Mouse (Mus musculus): Measurements from ENCODE around the gene Psd4. TPM values are rescaled to one million over a fixed set of nuclear protein-coding genes. Genes with fewer than 3 reads are reported as not detected.

Gene Psd4
- 0.20 and 0.52 TPM in 2 replicates for polyA plus RNA-seq (2015; fragmentation: Nextera tagmentation; extraction: Ambion mirVana)

DNA sequence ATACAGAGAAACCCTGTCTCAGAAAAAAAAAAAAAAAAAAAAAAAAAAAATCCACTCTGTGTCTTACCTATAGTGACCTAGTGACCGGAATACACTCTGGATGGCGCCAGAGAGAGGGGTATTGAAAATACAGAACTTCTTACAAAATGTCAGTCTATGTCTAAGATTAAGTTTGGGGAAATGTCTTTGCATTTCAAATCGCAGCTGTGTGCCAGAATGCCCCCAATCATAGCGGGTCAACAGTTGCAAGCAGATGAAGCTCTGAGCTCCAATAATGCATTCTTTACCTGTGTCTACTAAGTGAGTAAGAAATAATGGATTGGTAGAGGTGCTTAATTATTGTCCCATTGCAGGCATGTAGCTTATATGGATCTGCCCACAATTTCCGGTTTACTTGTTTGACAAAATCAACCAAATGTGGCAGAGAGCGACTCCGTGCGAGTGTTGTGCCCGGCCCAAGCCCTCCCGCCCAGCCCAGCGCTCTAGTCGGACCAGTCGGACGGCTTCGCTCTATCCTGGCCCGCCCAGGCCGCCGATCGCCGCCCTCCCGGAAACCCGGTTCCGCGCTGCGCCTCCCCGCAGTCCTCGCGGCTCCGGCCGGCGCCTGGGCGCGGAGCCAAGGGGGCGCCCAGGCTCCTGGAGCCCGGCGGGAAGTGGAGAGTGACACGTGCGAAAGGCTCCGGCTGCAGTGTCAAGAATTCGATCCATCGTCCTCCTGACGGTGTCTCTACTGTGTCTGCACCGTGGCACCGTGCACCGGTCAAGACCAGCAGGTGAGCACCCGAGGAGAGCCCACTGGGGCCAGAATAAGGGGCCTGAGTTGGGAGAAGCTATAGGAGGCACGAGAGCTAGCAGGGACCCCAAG, at the start of gene Psd4:
TSS of gene Psd4 (plus strand) at position 551 of the 865 bp plus-strand sequence.
- Histone ChIP-seq H3K4me3 (replicated peaks; ENCODE audit: low read length) (peak within 1 kb of the TSS; percentile 48), H3K4me2 (ENCODE audit: low read length) (peak within 1 kb of the TSS; percentile 73), H3K36me3 (ENCODE audit: control insufficient read depth, insufficient read depth) (no peaks in the 10 kb centered on the region), H3K9ac (replicated peaks; ENCODE audit: low read depth, low read length) (peak within 1 kb of the TSS; percentile 59), H3K27me3 (replicated peaks; ENCODE audit: control insufficient read depth, insufficient read depth, low read length) (no peaks in the 10 kb centered on the region), H3K9me3 (ENCODE audit: control insufficient read depth, low read length) (no peaks in the 10 kb centered on the region), H3K27ac (ENCODE audit: low read length) (no peak within 1 kb of the TSS), H3K4me1 (replicated peaks; ENCODE audit: control insufficient read depth, insufficient read depth, low read length) (peaks cover 4% of the 10 kb centered on the region)
- peak; percentile 75 for ATAC-seq
- 3% methylated on average over 47 of the region's 47 CpGs for WGBS

- WGBS = 86% methylated on average over 4 of the region's 4 CpGs
- Histone ChIP-seq H3K27me3 (replicated peaks; ENCODE audit: control insufficient read depth, insufficient read depth, low read length) (no peaks in the 10 kb centered on the region), H3K4me3 (replicated peaks; ENCODE audit: low read length) (no peak overlapping the region), H3K4me1 (replicated peaks; ENCODE audit: control insufficient read depth, insufficient read depth, low read length) (no peaks in the 10 kb centered on the region), H3K9ac (replicated peaks; ENCODE audit: low read depth, low read length) (no peak overlapping the region), H3K4me2 (ENCODE audit: low read length) (no peak overlapping the region), H3K9me3 (ENCODE audit: control insufficient read depth, low read length) (no peaks in the 10 kb centered on the region), H3K27ac (ENCODE audit: low read length) (no peak overlapping the region), H3K36me3 (ENCODE audit: control insufficient read depth, insufficient read depth) (no peaks in the 10 kb centered on the region)
- ATAC-seq = no peak
These were observed 49.3 kb upstream of the Psd4 start for GRCm38 (mm10) chr2:24317919-24318598.

- H3K27me3 ChIP-seq (replicated peaks; ENCODE audit: control insufficient read depth, insufficient read depth, low read length) = no peaks in the 10 kb centered on the region
- no peak overlapping the region for H3K27ac ChIP-seq (ENCODE audit: low read length)
- H3K36me3 ChIP-seq (ENCODE audit: control insufficient read depth, insufficient read depth) = no peaks in the 10 kb centered on the region
- WGBS = 77% methylated on average over 3 of the region's 3 CpGs
- no peak overlapping the region for H3K4me3 ChIP-seq (replicated peaks; ENCODE audit: low read length)
- ATAC-seq = no peak
- no peak overlapping the region for H3K4me2 ChIP-seq (ENCODE audit: low read length)
- H3K9ac ChIP-seq (replicated peaks; ENCODE audit: low read depth, low read length) = no peak overlapping the region
- no peaks in the 10 kb centered on the region for H3K4me1 ChIP-seq (replicated peaks; ENCODE audit: control insufficient read depth, insufficient read depth, low read length)
- no peaks in the 10 kb centered on the region for H3K9me3 ChIP-seq (ENCODE audit: control insufficient read depth, low read length)
These were observed 32.0 kb upstream of the Psd4 start for GRCm38 (mm10) chr2:24335333-24335732.

DNA sequence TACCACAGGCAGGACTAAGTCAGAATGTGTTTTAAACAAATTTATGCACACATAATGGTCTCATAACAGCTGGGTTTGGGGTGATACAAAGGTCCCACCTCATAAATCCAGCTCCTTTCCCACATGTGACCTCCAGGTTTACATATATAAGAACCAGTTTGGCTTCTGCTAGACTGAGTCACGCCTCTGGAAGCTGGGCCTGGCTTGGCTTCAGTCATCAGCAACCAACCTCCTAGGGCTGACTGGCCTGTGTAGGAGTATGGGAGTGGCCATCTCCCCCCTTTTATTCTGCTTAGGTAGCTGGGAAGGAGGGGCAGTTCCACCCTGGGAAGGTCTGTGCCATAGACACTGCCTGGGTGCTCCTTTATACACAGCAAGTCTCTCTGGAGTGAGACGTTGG, 30.8 kb upstream of the Psd4 start, which contains the start of gene Il1rn:
TSS of gene Il1rn (plus strand) at position 309 of the 400 bp plus-strand sequence.
- no peak for ATAC-seq
- no peak within 1 kb of the TSS for H3K9ac ChIP-seq (replicated peaks; ENCODE audit: low read depth, low read length)
- no peaks in the 10 kb centered on the region for H3K4me1 ChIP-seq (replicated peaks; ENCODE audit: control insufficient read depth, insufficient read depth, low read length)
- H3K27ac ChIP-seq (ENCODE audit: low read length) = no peak within 1 kb of the TSS
- no peak within 1 kb of the TSS for H3K4me3 ChIP-seq (replicated peaks; ENCODE audit: low read length)
- H3K27me3 ChIP-seq (replicated peaks; ENCODE audit: control insufficient read depth, insufficient read depth, low read length) = no peaks in the 10 kb centered on the region
- H3K4me2 ChIP-seq (ENCODE audit: low read length) = no peak within 1 kb of the TSS
- no peaks in the 10 kb centered on the region for H3K9me3 ChIP-seq (ENCODE audit: control insufficient read depth, low read length)
- 76% methylated on average over 2 of the region's 2 CpGs for WGBS
- H3K36me3 ChIP-seq (ENCODE audit: control insufficient read depth, insufficient read depth) = no peaks in the 10 kb centered on the region

DNA sequence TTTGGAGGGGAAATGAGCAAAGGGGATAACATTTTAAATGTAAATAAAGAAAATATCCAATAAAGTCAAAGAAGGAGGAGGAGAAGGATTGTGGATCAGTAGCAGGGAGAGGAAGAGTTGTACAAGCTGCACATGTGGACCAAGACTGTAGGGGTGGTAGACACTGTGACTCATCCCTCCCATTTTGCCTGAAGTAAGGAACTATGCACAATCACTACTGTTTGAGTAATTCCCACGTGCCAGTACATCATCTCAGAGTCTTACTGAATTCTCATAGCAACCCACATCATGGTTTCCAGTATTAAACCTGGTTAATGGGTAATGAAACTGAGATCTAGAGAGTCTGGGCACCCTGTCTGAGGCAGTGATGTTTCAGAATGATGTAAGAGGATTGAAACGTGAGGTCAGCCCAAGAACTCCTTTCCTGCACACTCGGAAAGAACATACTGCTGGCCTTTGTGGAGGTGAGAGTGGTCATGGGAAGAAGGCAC, 25.9 kb upstream of the Psd4 start:
- H3K36me3 ChIP-seq (ENCODE audit: control insufficient read depth, insufficient read depth) = no peaks in the 10 kb centered on the region
- no peak overlapping the region for H3K27ac ChIP-seq (ENCODE audit: low read length)
- H3K27me3 ChIP-seq (replicated peaks; ENCODE audit: control insufficient read depth, insufficient read depth, low read length) = no peaks in the 10 kb centered on the region
- no peak for ATAC-seq
- H3K4me2 ChIP-seq (ENCODE audit: low read length) = no peak overlapping the region
- no peak overlapping the region for H3K9ac ChIP-seq (replicated peaks; ENCODE audit: low read depth, low read length)
- H3K4me3 ChIP-seq (replicated peaks; ENCODE audit: low read length) = no peak overlapping the region
- H3K9me3 ChIP-seq (ENCODE audit: control insufficient read depth, low read length) = no peaks in the 10 kb centered on the region
- H3K4me1 ChIP-seq (replicated peaks; ENCODE audit: control insufficient read depth, insufficient read depth, low read length) = no peaks in the 10 kb centered on the region
- WGBS = 75% methylated on average over 3 of the region's 3 CpGs

DNA sequence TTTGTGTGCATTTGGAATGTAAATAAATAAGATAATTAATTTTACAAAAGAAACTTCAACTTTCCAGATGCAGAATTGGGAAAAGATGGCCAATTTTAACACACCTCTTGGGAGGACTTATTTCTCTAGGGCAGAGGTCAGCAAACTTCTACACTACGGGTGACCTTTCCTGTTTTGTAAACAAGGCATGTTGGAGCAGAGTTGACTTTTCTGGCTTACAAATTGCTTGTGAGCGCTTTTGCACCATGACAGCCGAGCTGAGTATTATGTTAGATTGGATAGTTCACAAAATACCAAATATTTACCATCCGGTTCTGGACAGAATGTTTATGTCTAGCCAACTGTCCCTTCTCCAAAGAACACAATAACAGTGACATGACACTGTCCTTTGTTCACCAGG, 22.8 kb upstream of the Psd4 start:
- no peaks in the 10 kb centered on the region for H3K4me1 ChIP-seq (replicated peaks; ENCODE audit: control insufficient read depth, insufficient read depth, low read length)
- WGBS = 75% methylated on average over 4 of the region's 4 CpGs
- no peak overlapping the region for H3K27ac ChIP-seq (ENCODE audit: low read length)
- H3K36me3 ChIP-seq (ENCODE audit: control insufficient read depth, insufficient read depth) = no peaks in the 10 kb centered on the region
- no peak overlapping the region for H3K4me3 ChIP-seq (replicated peaks; ENCODE audit: low read length)
- no peaks in the 10 kb centered on the region for H3K27me3 ChIP-seq (replicated peaks; ENCODE audit: control insufficient read depth, insufficient read depth, low read length)
- no peaks in the 10 kb centered on the region for H3K9me3 ChIP-seq (ENCODE audit: control insufficient read depth, low read length)
- H3K9ac ChIP-seq (replicated peaks; ENCODE audit: low read depth, low read length) = no peak overlapping the region
- ATAC-seq = no peak
- no peak overlapping the region for H3K4me2 ChIP-seq (ENCODE audit: low read length)

DNA sequence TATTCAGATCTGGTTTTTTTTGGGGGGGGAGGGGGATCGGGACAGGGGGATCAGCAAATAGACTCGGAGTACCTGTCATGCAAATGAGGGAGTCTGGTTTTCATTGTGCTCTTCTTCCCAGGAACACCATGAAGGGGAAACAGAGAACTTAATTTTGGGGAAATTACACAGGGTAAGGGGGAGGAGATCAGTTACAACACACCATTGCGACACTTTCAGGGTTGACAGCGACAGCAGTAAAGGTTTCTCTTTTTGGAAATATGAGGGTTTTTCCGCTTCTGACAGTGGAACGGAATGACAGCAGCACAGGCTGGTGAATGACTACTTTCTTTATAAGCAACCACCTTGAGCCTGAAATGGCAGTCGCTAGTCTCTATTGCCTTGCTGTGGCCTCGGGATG, 22.3 kb upstream of the Psd4 start:
- H3K27ac ChIP-seq (ENCODE audit: low read length) = no peak overlapping the region
- H3K4me2 ChIP-seq (ENCODE audit: low read length) = no peak overlapping the region
- H3K9ac ChIP-seq (replicated peaks; ENCODE audit: low read depth, low read length) = no peak overlapping the region
- no peaks in the 10 kb centered on the region for H3K4me1 ChIP-seq (replicated peaks; ENCODE audit: control insufficient read depth, insufficient read depth, low read length)
- H3K36me3 ChIP-seq (ENCODE audit: control insufficient read depth, insufficient read depth) = no peaks in the 10 kb centered on the region
- 78% methylated on average over 8 of the region's 8 CpGs for WGBS
- H3K27me3 ChIP-seq (replicated peaks; ENCODE audit: control insufficient read depth, insufficient read depth, low read length) = no peaks in the 10 kb centered on the region
- ATAC-seq = no peak
- no peaks in the 10 kb centered on the region for H3K9me3 ChIP-seq (ENCODE audit: control insufficient read depth, low read length)
- H3K4me3 ChIP-seq (replicated peaks; ENCODE audit: low read length) = no peak overlapping the region

DNA sequence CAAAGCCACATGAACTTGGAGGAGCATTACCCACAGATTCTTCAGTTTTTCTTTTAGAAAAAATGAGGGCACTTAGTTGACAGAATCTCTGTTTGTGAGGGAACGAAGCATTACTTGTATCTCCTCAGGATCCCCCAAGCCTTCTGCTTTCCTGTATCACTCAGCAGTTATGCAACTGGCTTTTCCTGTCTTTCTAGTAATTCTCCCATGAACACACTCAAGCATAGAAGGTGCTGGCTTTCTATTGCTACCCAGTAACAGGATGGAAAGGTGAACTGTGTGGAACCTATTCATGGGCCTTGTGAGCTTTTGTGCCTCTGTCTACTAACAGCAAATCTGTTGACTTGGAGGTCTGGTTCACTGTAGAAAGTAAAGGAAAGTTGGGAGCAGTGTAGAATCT, 19.5 kb upstream of the Psd4 start:
- no peak overlapping the region for H3K4me2 ChIP-seq (ENCODE audit: low read length)
- H3K4me1 ChIP-seq (replicated peaks; ENCODE audit: control insufficient read depth, insufficient read depth, low read length) = no peaks in the 10 kb centered on the region
- no peak for ATAC-seq
- H3K4me3 ChIP-seq (replicated peaks; ENCODE audit: low read length) = no peak overlapping the region
- H3K27ac ChIP-seq (ENCODE audit: low read length) = no peak overlapping the region
- WGBS = 75% methylated on average over 1 of the region's 1 CpGs
- H3K27me3 ChIP-seq (replicated peaks; ENCODE audit: control insufficient read depth, insufficient read depth, low read length) = no peaks in the 10 kb centered on the region
- no peaks in the 10 kb centered on the region for H3K36me3 ChIP-seq (ENCODE audit: control insufficient read depth, insufficient read depth)
- H3K9me3 ChIP-seq (ENCODE audit: control insufficient read depth, low read length) = no peaks in the 10 kb centered on the region
- no peak overlapping the region for H3K9ac ChIP-seq (replicated peaks; ENCODE audit: low read depth, low read length)

DNA sequence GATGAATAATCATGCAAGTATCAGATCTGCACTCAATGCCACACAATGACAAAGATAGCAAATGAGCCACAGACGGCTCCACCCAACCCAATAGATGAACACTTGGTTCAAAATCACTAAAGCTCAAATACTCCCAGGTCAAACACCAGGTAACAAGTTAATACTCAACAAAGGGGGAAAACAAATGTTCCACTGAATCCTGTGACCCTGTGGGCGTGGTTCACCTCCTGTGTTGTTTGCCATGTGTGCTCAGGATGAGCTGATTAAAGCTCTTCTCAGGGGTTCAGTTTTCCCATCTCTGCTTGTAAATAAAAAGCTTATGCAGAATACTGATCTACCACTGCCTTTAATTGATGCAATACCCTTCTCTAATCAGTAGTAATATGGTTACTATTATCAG, 16.2 kb upstream of the Psd4 start:
- Histone ChIP-seq H3K9me3 (ENCODE audit: control insufficient read depth, low read length) (no peaks in the 10 kb centered on the region), H3K27ac (ENCODE audit: low read length) (no peak overlapping the region), H3K4me3 (replicated peaks; ENCODE audit: low read length) (no peak overlapping the region), H3K27me3 (replicated peaks; ENCODE audit: control insufficient read depth, insufficient read depth, low read length) (no peaks in the 10 kb centered on the region), H3K4me2 (ENCODE audit: low read length) (no peak overlapping the region), H3K9ac (replicated peaks; ENCODE audit: low read depth, low read length) (no peak overlapping the region), H3K36me3 (ENCODE audit: control insufficient read depth, insufficient read depth) (no peaks in the 10 kb centered on the region), H3K4me1 (replicated peaks; ENCODE audit: control insufficient read depth, insufficient read depth, low read length) (no peaks in the 10 kb centered on the region)
- ATAC-seq = no peak
- WGBS = 86% methylated on average over 2 of the region's 2 CpGs
